Mouse (Mus musculus) frontal cortex, postnatal 36 days (tissue): ENCODE measurements at regions not wholly inside any gene's neighbourhood (a gene's known extent, or its start where the extent isn't known, plus 50 kb on each side); places are given as distances from the start of the nearest gene placed in this dataset.
A peak's percentile ranks its signal among the peaks of the same experiment; 100 is the strongest.

Source experiments
- DNase-seq, 2 experiments: peaks; one replicate each; pipeline ENCODE4 v3.0.0; 2022; ENCODE audit warnings: low spot score in 2 of 2

- DNase-seq = no peak
Measured at GRCm38 (mm10) chr1:98192671-98193070, 97.2 kb upstream of the Pam start.

GRCm38 (mm10) chr1:98192044-98192484 lies 96.6 kb upstream of the Pam start:
- DNase-seq = peak; percentile 45 to 82

GRCm38 (mm10) chr1:98191331-98191730 lies 95.9 kb upstream of the Pam start:
- DNase-seq = no peak

- peak in 1 of 2 experiments; percentile 24 for DNase-seq
Measured at GRCm38 (mm10) chr1:98190741-98191140, 95.3 kb upstream of the Pam start.

- DNase-seq = peak; percentile 62 to 83
Measured at GRCm38 (mm10) chr1:98189991-98190471, 94.6 kb upstream of the Pam start.

GRCm38 (mm10) chr1:98180372-98180771 lies 84.9 kb upstream of the Pam start:
- DNase-seq = no peak

- DNase-seq = no peak
Measured at GRCm38 (mm10) chr1:98179030-98179429, 83.6 kb upstream of the Pam start.

- no peak for DNase-seq
Measured at GRCm38 (mm10) chr1:98174811-98175132, 79.3 kb upstream of the Pam start.

GRCm38 (mm10) chr1:98173907-98174810 lies 78.7 kb upstream of the Pam start:
- no peak for DNase-seq

GRCm38 (mm10) chr1:98173431-98173830 lies 78.0 kb upstream of the Pam start:
- no peak for DNase-seq

GRCm38 (mm10) chr1:98171291-98171690 lies 75.8 kb upstream of the Pam start:
- DNase-seq = no peak

- no peak for DNase-seq
Measured at GRCm38 (mm10) chr1:98169352-98169751, 73.9 kb upstream of the Pam start.

- DNase-seq = no peak
Measured at GRCm38 (mm10) chr1:98167800-98168199, 72.4 kb upstream of the Pam start.

GRCm38 (mm10) chr1:98162639-98162927 lies 67.1 kb upstream of the Pam start:
- DNase-seq = no peak

GRCm38 (mm10) chr1:98161882-98162638 lies 66.6 kb upstream of the Pam start:
- peak in 1 of 2 experiments; percentile 14 for DNase-seq

GRCm38 (mm10) chr1:98158969-98159368 lies 63.5 kb upstream of the Pam start:
- DNase-seq = no peak

GRCm38 (mm10) chr1:98147361-98147760 lies 51.9 kb upstream of the Pam start:
- no peak for DNase-seq
